Mouse (Mus musculus): ENCODE measurements around the gene Pex14. TPM values are rescaled to one million over a fixed set of nuclear protein-coding genes. Genes with fewer than 3 reads are reported as not detected.

Pex14 gene
- polyA plus RNA-seq, 1 experiment from 2014 or later, result 55.6 TPM

DNA sequence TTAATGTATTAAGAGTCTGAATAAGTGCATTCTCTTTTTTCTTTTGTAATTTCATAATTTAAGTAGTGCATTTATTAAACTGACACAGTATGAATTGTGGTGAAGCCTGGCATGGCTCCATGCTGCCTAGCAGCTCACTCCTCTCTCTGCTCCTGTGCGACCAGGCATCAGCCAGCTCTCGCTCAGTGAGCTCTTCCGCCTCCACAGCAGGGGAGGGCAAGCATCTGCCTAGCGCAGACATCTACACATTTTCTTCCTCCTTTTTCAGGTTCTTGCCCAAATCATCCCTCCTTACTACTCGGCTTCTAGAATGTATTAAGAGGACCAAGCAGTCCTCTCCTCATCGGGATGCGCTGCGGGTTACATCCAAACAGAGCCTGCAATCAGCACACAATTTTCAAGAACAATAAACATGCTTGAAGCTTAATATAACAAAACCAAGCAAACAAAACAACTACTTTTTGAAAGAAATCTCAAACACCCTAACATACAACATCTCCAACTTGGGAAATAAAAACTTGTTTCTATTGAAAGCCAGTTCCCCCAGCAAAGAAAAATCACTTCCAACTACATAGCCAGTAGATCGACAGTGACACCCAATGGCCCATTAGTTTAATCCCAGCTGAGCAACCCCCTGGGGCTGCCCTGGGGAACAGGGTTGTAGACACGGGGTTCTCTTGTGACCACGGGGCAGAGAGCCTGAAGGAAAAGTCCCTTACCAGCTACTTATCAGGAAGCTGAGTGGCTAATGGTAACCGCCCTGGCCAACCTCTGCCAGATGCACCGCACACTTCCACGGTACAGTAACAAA, 38.9 kb downstream of the Pex14 start:
- Histone ChIP-seq H3K9me3 (replicated peaks; ENCODE audit: low read length) (no peaks in the 10 kb centered on the region), H3K36me3 (ENCODE audit: insufficient read depth, low read length) (no peaks in the 10 kb centered on the region), H3K4me3 (replicated peaks; ENCODE audit: low read depth, low read length) (no peak overlapping the region), H3K4me1 (replicated peaks; ENCODE audit: insufficient read depth, low read length) (peaks cover 21% of the 10 kb centered on the region), H3K4me2 (ENCODE audit: low read length) (no peak overlapping the region), H3K27ac (no peak overlapping the region), H3K9ac (ENCODE audit: low read depth, low read length) (no peak overlapping the region), H3K27me3 (ENCODE audit: insufficient read depth, low read length) (no peaks in the 10 kb centered on the region)
- ATAC-seq (replicated peaks; ENCODE audit: low FRiP score, low read depth), result no peak
- WGBS, result 61% methylated on average over 14 of the region's 14 CpGs
- TF ChIP-seq CTCF (IDR thresholded peaks at IDR 0.05; ENCODE audit: low read depth), result peak; percentile 53; the same call in 1 of the 2 replicates
- DNase-seq (ENCODE audit: low spot score), result no peak

DNA sequence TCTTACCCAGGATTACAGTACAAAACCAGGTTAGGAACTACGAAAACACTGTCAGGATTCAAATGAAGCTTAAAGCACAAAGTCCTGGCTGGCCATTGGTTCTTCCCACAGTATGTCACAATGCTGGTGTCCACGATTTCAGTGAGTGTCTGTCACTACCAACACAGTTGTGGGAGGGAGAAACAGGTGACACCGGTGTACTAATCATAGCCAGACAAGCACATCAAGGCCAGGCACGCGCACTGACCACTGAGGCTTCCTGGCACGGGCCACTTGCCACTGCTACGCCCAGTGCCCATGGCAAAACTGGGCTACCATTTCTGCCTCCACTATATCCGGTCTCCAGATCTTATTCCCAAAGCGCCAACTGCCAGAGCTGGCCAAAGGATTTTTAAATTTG, 40.0 kb downstream of the Pex14 start:
- H3K4me1 ChIP-seq (replicated peaks; ENCODE audit: insufficient read depth, low read length), result peaks cover 23% of the 10 kb centered on the region
- no peak overlapping the region for H3K4me3 ChIP-seq (replicated peaks; ENCODE audit: low read depth, low read length)
- ATAC-seq (replicated peaks; ENCODE audit: low FRiP score, low read depth) (no peak), DNase-seq (ENCODE audit: low spot score) (no peak)
- no peaks in the 10 kb centered on the region for H3K9me3 ChIP-seq (replicated peaks; ENCODE audit: low read length)
- no peak overlapping the region for H3K4me2 ChIP-seq (ENCODE audit: low read length)
- no peak overlapping the region for H3K9ac ChIP-seq (ENCODE audit: low read depth, low read length)
- H3K27ac ChIP-seq, result no peak overlapping the region
- no peaks in the 10 kb centered on the region for H3K36me3 ChIP-seq (ENCODE audit: insufficient read depth, low read length)
- WGBS, result 75% methylated on average over 9 of the region's 9 CpGs
- TF ChIP-seq CTCF (IDR thresholded peaks at IDR 0.05; ENCODE audit: low read depth), result no peak
- no peaks in the 10 kb centered on the region for H3K27me3 ChIP-seq (ENCODE audit: insufficient read depth, low read length)

DNA sequence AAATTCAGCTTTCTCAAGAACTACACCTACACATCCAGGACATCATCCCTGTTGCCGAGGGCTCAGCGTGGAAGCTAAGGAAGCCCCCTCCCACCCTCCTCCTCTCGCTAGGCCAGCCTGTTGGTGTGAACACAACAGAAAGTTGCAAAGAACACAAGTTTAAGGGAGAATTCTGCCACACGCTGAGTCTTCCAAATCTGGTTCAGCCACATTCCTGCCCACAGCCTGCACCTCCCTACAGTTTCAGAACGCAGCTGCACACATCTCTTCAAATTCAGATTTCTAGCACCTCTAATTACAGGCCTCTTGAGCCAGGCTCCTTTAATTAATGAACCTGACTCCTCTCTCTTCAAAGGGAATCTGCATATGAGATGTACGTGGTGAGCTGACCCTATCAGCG, 41.4 kb downstream of the Pex14 start:
- ATAC-seq (replicated peaks; ENCODE audit: low FRiP score, low read depth) (no peak), DNase-seq (ENCODE audit: low spot score) (no peak)
- H3K4me2 ChIP-seq (ENCODE audit: low read length), result no peak overlapping the region
- peaks cover 26% of the 10 kb centered on the region for H3K4me1 ChIP-seq (replicated peaks; ENCODE audit: insufficient read depth, low read length)
- H3K9me3 ChIP-seq (replicated peaks; ENCODE audit: low read length), result no peaks in the 10 kb centered on the region
- no peaks in the 10 kb centered on the region for H3K36me3 ChIP-seq (ENCODE audit: insufficient read depth, low read length)
- 62% methylated on average over 7 of the region's 7 CpGs for WGBS
- H3K27me3 ChIP-seq (ENCODE audit: insufficient read depth, low read length), result no peaks in the 10 kb centered on the region
- H3K27ac ChIP-seq, result peak overlapping the region; percentile 9; the same call in 1 of the 2 replicates
- no peak overlapping the region for H3K4me3 ChIP-seq (replicated peaks; ENCODE audit: low read depth, low read length)
- TF ChIP-seq CTCF (IDR thresholded peaks at IDR 0.05; ENCODE audit: low read depth), result no peak
- H3K9ac ChIP-seq (ENCODE audit: low read depth, low read length), result no peak overlapping the region

DNA sequence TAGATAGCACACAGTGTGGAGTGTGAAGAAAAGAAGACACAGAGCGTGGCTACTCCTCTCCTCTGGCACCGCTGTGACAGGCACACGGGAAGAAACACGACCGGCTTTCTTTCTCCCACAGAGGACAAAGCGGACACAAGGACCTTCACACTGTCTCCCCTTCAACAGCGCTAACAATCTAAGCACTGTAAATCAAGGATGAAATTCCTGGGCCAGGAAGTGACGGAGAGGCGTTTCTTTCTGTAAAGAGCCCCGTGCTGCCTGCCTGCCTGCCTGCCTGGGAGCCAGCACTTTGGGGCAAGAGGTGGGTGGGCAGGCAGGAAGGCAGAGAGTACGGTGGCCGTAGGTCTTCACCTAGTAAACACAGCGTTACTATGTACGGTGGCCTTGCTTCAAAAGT, 42.2 kb downstream of the Pex14 start:
- H3K4me3 ChIP-seq (replicated peaks; ENCODE audit: low read depth, low read length), result no peak overlapping the region
- H3K9me3 ChIP-seq (replicated peaks; ENCODE audit: low read length), result no peaks in the 10 kb centered on the region
- H3K36me3 ChIP-seq (ENCODE audit: insufficient read depth, low read length), result no peaks in the 10 kb centered on the region
- TF ChIP-seq CTCF (IDR thresholded peaks at IDR 0.05; ENCODE audit: low read depth), result no peak
- 14% methylated on average over 14 of the region's 14 CpGs for WGBS
- H3K9ac ChIP-seq (ENCODE audit: low read depth, low read length), result 0 out of 2 replicates have a peak overlapping the region, but pooled peaks have one; percentile 19
- H3K4me2 ChIP-seq (ENCODE audit: low read length), result peak overlapping the region; percentile 21; the same call in 1 of the 2 replicates
- no peak for ATAC-seq (replicated peaks; ENCODE audit: low FRiP score, low read depth)
- H3K27me3 ChIP-seq (ENCODE audit: insufficient read depth, low read length), result no peaks in the 10 kb centered on the region
- peak; percentile 78 for DNase-seq (ENCODE audit: low spot score)
- H3K4me1 ChIP-seq (replicated peaks; ENCODE audit: insufficient read depth, low read length), result peaks cover 26% of the 10 kb centered on the region
- H3K27ac ChIP-seq, result peak overlapping the region; percentile 19; the same call in 1 of the 2 replicates

DNA sequence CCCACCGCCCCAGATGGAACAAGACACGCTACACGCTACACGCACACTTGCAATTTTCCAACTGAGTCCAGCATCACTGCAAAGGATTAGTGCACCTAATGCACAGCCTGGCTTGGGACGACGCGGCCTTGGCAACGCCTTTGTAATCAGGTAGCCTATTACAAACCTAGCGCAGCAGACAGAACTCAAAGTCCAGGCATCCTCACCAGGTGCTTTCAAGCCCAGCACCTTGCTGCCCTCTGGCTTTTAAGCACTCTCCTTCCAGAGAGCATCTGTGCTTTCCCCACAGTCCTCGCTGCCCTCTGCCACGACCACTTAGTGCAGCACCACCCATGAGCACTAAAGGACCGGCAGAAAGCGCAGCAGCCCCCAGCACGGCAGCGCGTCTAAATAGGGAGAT, 42.7 kb downstream of the Pex14 start:
- Histone ChIP-seq H3K27me3 (ENCODE audit: insufficient read depth, low read length) (no peaks in the 10 kb centered on the region), H3K4me2 (ENCODE audit: low read length) (peak overlapping the region; percentile 21; the same call in 1 of the 2 replicates), H3K27ac (peak overlapping the region; percentile 19; the same call in 1 of the 2 replicates), H3K36me3 (ENCODE audit: insufficient read depth, low read length) (no peaks in the 10 kb centered on the region), H3K9ac (ENCODE audit: low read depth, low read length) (0 out of 2 replicates have a peak overlapping the region, but pooled peaks have one; percentile 19), H3K9me3 (replicated peaks; ENCODE audit: low read length) (no peaks in the 10 kb centered on the region), H3K4me1 (replicated peaks; ENCODE audit: insufficient read depth, low read length) (peaks cover 26% of the 10 kb centered on the region), H3K4me3 (replicated peaks; ENCODE audit: low read depth, low read length) (no peak overlapping the region)
- TF ChIP-seq CTCF (IDR thresholded peaks at IDR 0.05; ENCODE audit: low read depth), result peak; percentile 27; the same call in 1 of the 2 replicates
- DNase-seq (ENCODE audit: low spot score) (no peak), ATAC-seq (replicated peaks; ENCODE audit: low FRiP score, low read depth) (0 out of 2 replicates have a peak, but pooled peaks have one; percentile 29)
- WGBS, result 79% methylated on average over 16 of the region's 16 CpGs

DNA sequence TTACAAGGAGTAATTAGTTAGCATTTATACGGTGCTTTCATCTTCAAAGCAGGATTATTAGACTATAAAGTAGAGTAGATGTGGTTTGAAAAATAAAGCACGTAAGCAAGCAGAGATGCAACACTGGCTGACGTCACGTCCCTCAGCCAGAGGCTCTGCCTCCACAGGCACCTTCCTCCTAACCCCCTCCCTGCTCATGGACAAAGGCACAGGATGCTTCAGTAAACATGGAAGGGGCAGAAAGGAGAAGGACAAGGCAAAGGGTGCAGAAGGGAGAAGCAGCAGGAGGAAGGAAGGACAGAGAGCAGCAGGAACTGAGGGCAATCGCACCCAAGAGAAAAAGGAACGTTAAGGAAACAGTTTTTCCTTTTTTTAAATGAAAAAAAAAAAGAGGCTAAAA, 43.8 kb downstream of the Pex14 start:
- DNase-seq (ENCODE audit: low spot score) (no peak), ATAC-seq (replicated peaks; ENCODE audit: low FRiP score, low read depth) (no peak)
- no peaks in the 10 kb centered on the region for H3K36me3 ChIP-seq (ENCODE audit: insufficient read depth, low read length)
- H3K4me2 ChIP-seq (ENCODE audit: low read length), result no peak overlapping the region
- H3K27me3 ChIP-seq (ENCODE audit: insufficient read depth, low read length), result no peaks in the 10 kb centered on the region
- no peak for TF ChIP-seq CTCF (IDR thresholded peaks at IDR 0.05; ENCODE audit: low read depth)
- H3K9ac ChIP-seq (ENCODE audit: low read depth, low read length), result no peak overlapping the region
- no peak overlapping the region for H3K4me3 ChIP-seq (replicated peaks; ENCODE audit: low read depth, low read length)
- H3K9me3 ChIP-seq (replicated peaks; ENCODE audit: low read length), result no peaks in the 10 kb centered on the region
- H3K4me1 ChIP-seq (replicated peaks; ENCODE audit: insufficient read depth, low read length), result peaks cover 26% of the 10 kb centered on the region
- no peak overlapping the region for H3K27ac ChIP-seq
- WGBS, result 63% methylated on average over 6 of the region's 6 CpGs
